Mouse (Mus musculus) liver, postnatal 0 days (tissue): ENCODE measurements around the gene Ptpn1.

Experiments
- CTCF ChIP-seq: sonication (generic); IDR thresholded peaks from 2 replicates; pipeline ENCODE4 v1.5.1; 2016; ENCODE audit warnings: antibody characterized with exemption, low read depth
- EP300 ChIP-seq: IDR thresholded peaks from 2 replicates; pipeline ENCODE4 v1.6.1; 2016; ENCODE audit warnings: antibody characterized with exemption, low read depth, mild to moderate bottlenecking

GRCm38 (mm10) chr2:167963176-167963575 lies 31.3 kb downstream of the Ptpn1 start:
- no peak for TF ChIP-seq EP300
- TF ChIP-seq CTCF, result no peak
